Mouse (Mus musculus): Measurements from ENCODE around the gene Ube2n.

The Ube2n gene

GRCm38 (mm10) chr10:95561616-95562015, 46.7 kb downstream of the Ube2n start:
- no peak for DNase-seq

GRCm38 (mm10) chr10:95562395-95562794, 47.5 kb downstream of the Ube2n start:
- DNase-seq, result no peak

GRCm38 (mm10) chr10:95562859-95563841, 48.2 kb downstream of the Ube2n start:
- peak; percentile 60 to 68 for DNase-seq

GRCm38 (mm10) chr10:95563851-95564845, 49.2 kb downstream of the Ube2n start, which contains the start of gene Nudt4:
Gene Nudt4, minus strand, starts transcription at chr10:95564146.
- peak; percentile 89 to 93 for DNase-seq

GRCm38 (mm10) chr10:95565156-95565854, 50.4 kb downstream of the Ube2n start:
- DNase-seq, result peak in 1 of 2 experiments; percentile 24

GRCm38 (mm10) chr10:95566786-95567185, 51.8 kb downstream of the Ube2n start:
- DNase-seq, result no peak

GRCm38 (mm10) chr10:95567550-95567949, 52.6 kb downstream of the Ube2n start:
- no peak for DNase-seq

GRCm38 (mm10) chr10:95568016-95568415, 53.1 kb downstream of the Ube2n start:
- DNase-seq, result no peak

GRCm38 (mm10) chr10:95569441-95569840, 54.5 kb downstream of the Ube2n start:
- no peak for DNase-seq

GRCm38 (mm10) chr10:95574994-95575393, 60.0 kb downstream of the Ube2n start:
- no peak for DNase-seq

GRCm38 (mm10) chr10:95575839-95576380, 61.0 kb downstream of the Ube2n start:
- peak in 1 of 2 experiments; percentile 32 for DNase-seq

- DNase-seq, result peak; percentile 37 to 59
Observed at GRCm38 (mm10) chr10:95576876-95577566, 62.1 kb downstream of the Ube2n start.

GRCm38 (mm10) chr10:95577567-95577950, 62.6 kb downstream of the Ube2n start:
- peak; percentile 17 to 46 for DNase-seq

- no peak for DNase-seq
Observed at GRCm38 (mm10) chr10:95585554-95585953, 70.6 kb downstream of the Ube2n start.

GRCm38 (mm10) chr10:95587509-95588220, 72.7 kb downstream of the Ube2n start:
- DNase-seq, result no peak

GRCm38 (mm10) chr10:95589196-95589595, 74.3 kb downstream of the Ube2n start:
- no peak for DNase-seq

GRCm38 (mm10) chr10:95590196-95590595, 75.3 kb downstream of the Ube2n start:
- DNase-seq, result no peak

- DNase-seq, result no peak
Observed at GRCm38 (mm10) chr10:95591257-95591656, 76.3 kb downstream of the Ube2n start.

- DNase-seq, result no peak
Observed at GRCm38 (mm10) chr10:95594414-95594813, 79.5 kb downstream of the Ube2n start.

All from lung, postnatal 4 days (tissue).